Mouse (Mus musculus) G1E (cell line): ENCODE results near the gene Mtx1.

Experiments
- CTCF ChIP-seq: IDR thresholded peaks from 2 replicates; pipeline ENCODE4 v1.5.1; 2012; ENCODE audit warnings: low read depth, low read length, inconsistent platforms, mixed read lengths
- GATA1 ChIP-seq: IDR thresholded peaks from 2 replicates; pipeline ENCODE4 v1.6.1; 2012; ENCODE audit warnings: borderline replicate concordance, low read length, inconsistent platforms, mixed read lengths
- GATA2 ChIP-seq: IDR thresholded peaks from 2 replicates; pipeline ENCODE4 v1.6.1; 2012; ENCODE audit warnings: low read depth, low read length, inconsistent platforms, borderline replicate concordance
- POLR2AphosphoS5 ChIP-seq: IDR thresholded peaks from 2 replicates; pipeline ENCODE4 v1.6.1; 2012; ENCODE audit warnings: low read depth, low read length, inconsistent platforms; ENCODE audit not compliant: insufficient replicate concordance

- no peak for TF ChIP-seq CTCF
- TF ChIP-seq POLR2AphosphoS5 = no peak
- no peak for TF ChIP-seq GATA1
- TF ChIP-seq GATA2 = no peak
Observed at GRCm38 (mm10) chr3:89163643-89164245, 63.1 kb downstream of the Mtx1 start.
